Mouse (Mus musculus) heart, postnatal 4 days (tissue): ENCODE measurements around the gene Olfr1361. TPM values are rescaled to one million over a fixed set of nuclear protein-coding genes. Genes with fewer than 3 reads are reported as not detected.
A peak's percentile ranks its signal among the peaks of the same experiment; 100 is the strongest.

ENCODE experiments used
- DNase-seq: peaks from one replicate; pipeline ENCODE4 v3.0.0; 2021
- total RNA-seq, 2 experiments: library from RNA; stranded (reverse); gene quantifications; 2 replicates each; pipeline ENCODE4 v1.2.3; 2021

Gene Olfr1361
- total RNA-seq = not detected

GRCm38 (mm10) chr13:21663286-21663685, at the start of gene Olfr1361:
TSS of gene Olfr1361 (minus strand) at chr13:21663386.
- no peak for DNase-seq

- DNase-seq = no peak
Measured at GRCm38 (mm10) chr13:21711698-21712097, 48.5 kb upstream of the Olfr1361 start.

GRCm38 (mm10) chr13:21710821-21711525, 47.8 kb upstream of the Olfr1361 start:
- peak; percentile 84 for DNase-seq

DNA sequence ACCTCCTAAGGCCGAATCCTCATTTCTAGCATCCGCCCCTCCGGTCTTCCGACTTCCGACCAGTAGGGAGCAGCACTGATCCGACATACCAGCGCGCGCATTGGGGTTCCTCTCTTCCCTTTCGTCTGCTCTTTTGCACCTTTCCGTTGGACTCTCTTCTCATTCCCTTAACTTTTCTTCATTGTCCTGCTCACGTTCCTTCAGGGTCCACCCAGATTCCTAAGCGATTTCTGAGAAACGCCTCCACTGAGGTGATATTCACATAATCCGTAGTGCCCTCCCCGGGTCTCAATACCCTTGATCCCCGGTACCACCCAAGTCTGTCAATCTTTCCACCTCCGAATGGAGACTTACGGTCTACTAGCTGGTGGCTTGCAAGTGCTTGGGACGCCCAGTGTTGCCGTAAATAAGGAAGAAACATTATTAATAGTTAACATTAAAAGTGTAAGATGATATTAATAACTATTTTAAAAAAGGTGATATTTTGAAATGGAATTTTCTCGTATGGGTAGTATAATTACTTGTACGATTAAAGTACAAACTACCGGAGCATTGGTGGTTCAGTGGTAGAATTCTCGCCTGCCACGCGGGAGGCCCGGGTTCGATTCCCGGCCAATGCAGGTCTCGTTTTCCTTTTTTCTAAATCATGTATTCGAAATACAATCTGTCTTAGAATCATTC, 47.0 kb upstream of the Olfr1361 start:
- DNase-seq = peak; percentile 92

- DNase-seq = no peak
Measured at GRCm38 (mm10) chr13:21706669-21707068, 43.5 kb upstream of the Olfr1361 start.

- no peak for DNase-seq
Measured at GRCm38 (mm10) chr13:21697811-21698210, 34.6 kb upstream of the Olfr1361 start, which contains the start of gene Olfr1359. TSS of gene Olfr1359 (plus strand) at chr13:21698111.

DNA sequence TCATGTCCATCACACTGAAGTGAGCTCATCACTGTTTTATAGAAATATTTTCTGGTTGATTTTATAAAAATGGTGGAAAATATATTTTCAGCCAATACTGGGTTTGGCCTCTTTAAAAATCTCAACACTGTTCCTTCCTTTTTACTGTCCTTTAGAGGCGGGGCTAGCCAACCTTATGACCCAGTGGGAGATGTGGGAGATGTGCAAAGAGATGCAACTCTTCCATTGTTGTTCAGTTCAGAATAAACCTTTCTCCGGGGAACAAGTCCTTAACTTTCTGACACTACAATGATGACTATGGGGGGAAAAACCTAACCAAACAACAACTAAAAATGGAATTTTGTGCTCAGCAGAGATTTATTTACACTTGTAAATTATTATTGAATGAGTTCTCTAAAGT, 14.1 kb upstream of the Olfr1361 start, which contains the start of gene Olfr1360:
Olfr1360 (minus strand) TSS at position 101 of the 400 bp plus-strand sequence.
- no peak for DNase-seq

- DNase-seq = no peak
Measured at GRCm38 (mm10) chr13:21642418-21642817, 20.8 kb downstream of the Olfr1361 start, which contains the start of gene Olfr11. TSS of gene Olfr11 (minus strand) at chr13:21642518.

DNA sequence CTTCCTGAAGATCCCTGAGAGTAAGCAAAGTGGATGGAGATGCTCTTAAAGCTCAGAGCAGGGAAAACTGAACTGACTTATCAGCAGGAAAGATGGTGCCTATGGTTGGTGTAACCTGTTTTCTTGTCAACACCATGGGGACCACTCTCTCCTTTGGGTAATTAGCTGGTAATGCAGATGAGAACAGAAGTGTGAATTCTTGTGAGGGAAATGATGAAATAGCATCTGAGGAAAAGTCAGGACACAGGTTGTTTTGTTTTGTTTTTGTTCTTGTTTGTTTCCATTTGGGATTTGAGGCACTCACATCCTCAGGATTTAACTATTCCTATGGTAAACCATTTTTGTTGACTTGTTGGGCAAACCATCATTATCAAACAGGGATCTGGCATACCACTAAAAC, 49.3 kb downstream of the Olfr1361 start, which contains the start of gene Olfr1362:
Olfr1362 (minus strand) TSS at position 101 of the 400 bp plus-strand sequence.
- DNase-seq = no peak

Other genes starting within 250 kb of the Olfr1361 start
- gene Pgbd1, start 222.3 kb downstream of the Olfr1361 start, total RNA-seq = under 1 TPM; 0.61 to 0.71 TPM
- 10 to 100 TPM; 17.7 to 19.1 TPM for gene Zscan26, start 209.7 kb downstream of the Olfr1361 start, total RNA-seq
- gene Nkapl, start 194.9 kb downstream of the Olfr1361 start, total RNA-seq = under 1 TPM; 0.47 to 0.91 TPM
- gene Zkscan4, start 184.5 kb downstream of the Olfr1361 start, total RNA-seq = 1 to 10 TPM; 1.1 to 1.4 TPM
- not detected for gene Gm10065, start 183.9 kb downstream of the Olfr1361 start, total RNA-seq
- gene AK157302, start 168.2 kb downstream of the Olfr1361 start, total RNA-seq = 10 to 100 TPM; 21.1 to 21.9 TPM
- 100 to 1,000 TPM; 183 to 189 TPM for gene Gm11273, start 162.0 kb downstream of the Olfr1361 start, total RNA-seq
- 10 to 100 TPM; 15.1 to 16.5 TPM for gene Zkscan8, start 132.3 kb downstream of the Olfr1361 start, total RNA-seq
- not detected for gene Olfr1366, start 120.6 kb downstream of the Olfr1361 start, total RNA-seq
- not detected for gene Olfr1535, start 103.5 kb downstream of the Olfr1361 start, total RNA-seq
- not detected for gene Olfr1364, start 81.6 kb downstream of the Olfr1361 start, total RNA-seq
- gene Olfr1362, start 49.4 kb downstream of the Olfr1361 start, total RNA-seq = not detected
- gene Olfr11, start 20.9 kb downstream of the Olfr1361 start, total RNA-seq = not detected
- gene Olfr1360, start 14.0 kb upstream of the Olfr1361 start, total RNA-seq = not detected
- not detected for gene Olfr1359, start 34.7 kb upstream of the Olfr1361 start, total RNA-seq
- gene Hist1h2bl, start 52.8 kb upstream of the Olfr1361 start, total RNA-seq = 100 to 1,000 TPM; 413 to 441 TPM
- 100 to 1,000 TPM; 376 to 467 TPM for gene Hist1h2ai, start 53.0 kb upstream of the Olfr1361 start, total RNA-seq
- gene Hist1h3h, start 54.3 kb upstream of the Olfr1361 start, total RNA-seq = 100 to 1,000 TPM; 719 to 727 TPM
- 100 to 1,000 TPM; 135 to 139 TPM for gene Hist1h2bm, start 58.7 kb upstream of the Olfr1361 start, total RNA-seq
- 10 to 100 TPM; 84.6 to 87.5 TPM for gene Hist1h4j, start 71.7 kb upstream of the Olfr1361 start, total RNA-seq
- 1,000 to 10,000 TPM in 1 of 2 experiments, 100 to 1,000 TPM in 1; 995 to 1,039 TPM for gene Hist1h4k, start 87.1 kb upstream of the Olfr1361 start, total RNA-seq
- gene Hist1h2ak, start 90.4 kb upstream of the Olfr1361 start, total RNA-seq = 100 to 1,000 TPM; 186 to 191 TPM
- 100 to 1,000 TPM; 295 to 300 TPM for gene Hist1h2bn, start 90.7 kb upstream of the Olfr1361 start, total RNA-seq
- gene Hist1h1b, start 117.2 kb upstream of the Olfr1361 start, total RNA-seq = 100 to 1,000 TPM; 295 to 307 TPM
- 100 to 1,000 TPM; 504 to 518 TPM for gene Hist1h3i, start 120.0 kb upstream of the Olfr1361 start, total RNA-seq
- gene Hist1h2an, start 123.8 kb upstream of the Olfr1361 start, total RNA-seq = 100 to 1,000 TPM in 1 of 2 experiments, 10 to 100 TPM in 1; 94.5 to 114 TPM
- gene Hist1h2bp, start 124.1 kb upstream of the Olfr1361 start, total RNA-seq = 100 to 1,000 TPM; 213 to 224 TPM
- gene Hist1h2bq, start 146.8 kb upstream of the Olfr1361 start, total RNA-seq = 100 to 1,000 TPM; 420 to 457 TPM
- gene Hist1h2ao, start 147.1 kb upstream of the Olfr1361 start, total RNA-seq = not detected
- 100 to 1,000 TPM; 679 to 704 TPM for gene Hist1h4m, start 148.4 kb upstream of the Olfr1361 start, total RNA-seq
- 10 to 100 TPM; 54.0 to 56.5 TPM for gene Hist1h4n, start 168.8 kb upstream of the Olfr1361 start, total RNA-seq
- gene Hist1h2ap, start 170.1 kb upstream of the Olfr1361 start, total RNA-seq = 100 to 1,000 TPM; 717 to 739 TPM
- 100 to 1,000 TPM; 420 to 457 TPM for gene Hist1h2br, start 170.4 kb upstream of the Olfr1361 start, total RNA-seq